Mouse (Mus musculus): ENCODE measurements around the gene Ino80. TPM values are rescaled to one million over a fixed set of nuclear protein-coding genes. Genes with fewer than 3 reads are reported as not detected.

The Ino80 gene
- polyA plus RNA-seq, 2 experiments: 6.3 to 16.4 TPM

DNA sequence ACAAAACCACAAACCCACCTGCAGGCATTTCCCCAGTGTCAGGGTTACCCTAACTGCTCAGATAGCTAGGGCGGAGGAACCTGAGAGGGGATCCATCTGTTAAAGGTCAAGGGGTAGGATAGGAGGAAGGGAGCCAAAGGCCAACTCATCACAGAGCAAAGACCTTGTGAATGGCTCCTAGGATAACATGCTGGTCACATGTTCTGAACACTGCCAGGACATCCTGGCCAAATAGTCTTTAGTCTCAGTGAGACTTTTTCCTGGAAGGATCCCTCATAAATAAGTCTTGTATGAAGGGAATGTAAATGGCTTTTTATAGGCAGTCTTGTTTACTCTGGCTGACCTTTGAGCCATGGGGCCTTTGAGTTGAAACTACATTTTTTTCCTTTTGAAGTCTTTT lies 78.8 kb downstream of the Ino80 start:
- H3K27ac ChIP-seq (replicated peaks; ENCODE audit: low read depth, low read length): no peak overlapping the region
- no peak overlapping the region for H3K4me2 ChIP-seq (replicated peaks; ENCODE audit: low read depth, low read length, severe bottlenecking)
- DNase-seq (ENCODE audit: low spot score): no peak
- H3K27me3 ChIP-seq (ENCODE audit: control insufficient read depth, insufficient read depth, low read length): no peaks in the 10 kb centered on the region
- H3K9ac ChIP-seq (ENCODE audit: low read depth, low read length, severe bottlenecking): no peak overlapping the region
- 82% methylated on average over 1 of the region's 1 CpGs for WGBS
- no peak for TF ChIP-seq POLR2A (IDR thresholded peaks at IDR 0.05; ENCODE audit: borderline replicate concordance, extremely low read depth, insufficient read depth, insufficient read length)
- peaks cover 54% of the 10 kb centered on the region for H3K36me3 ChIP-seq (ENCODE audit: control insufficient read depth, insufficient read depth, low read length)
- no peak for ATAC-seq (ENCODE audit: low FRiP score, low read depth)
- no peaks in the 10 kb centered on the region for H3K4me1 ChIP-seq (ENCODE audit: control insufficient read depth, insufficient read depth, low read length)
- no peak overlapping the region for H3K4me3 ChIP-seq (replicated peaks; ENCODE audit: low read length)
- H3K9me3 ChIP-seq (ENCODE audit: control insufficient read depth, low read length): no peaks in the 10 kb centered on the region

DNA sequence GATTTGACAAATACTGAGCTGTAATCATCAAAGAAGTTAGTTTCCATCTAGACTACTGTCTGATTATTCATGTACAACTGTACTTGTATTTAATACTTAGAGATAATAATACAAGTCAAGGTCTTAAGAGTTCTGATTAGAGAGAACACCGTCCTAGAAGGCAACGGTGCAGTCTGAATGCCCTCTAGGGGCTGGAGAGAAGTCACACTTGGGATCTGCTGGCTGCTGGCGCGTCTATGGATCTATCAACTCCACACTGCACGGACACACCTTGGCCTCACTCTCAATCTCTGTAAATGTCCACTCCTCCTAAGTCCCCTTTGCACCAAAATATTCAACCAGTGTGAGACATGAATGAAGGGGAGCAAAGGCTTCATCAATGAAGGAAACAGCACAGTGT lies 79.2 kb downstream of the Ino80 start:
- Histone ChIP-seq H3K9me3 (ENCODE audit: control insufficient read depth, low read length) (no peaks in the 10 kb centered on the region), H3K4me3 (replicated peaks; ENCODE audit: low read length) (no peak overlapping the region), H3K36me3 (ENCODE audit: control insufficient read depth, insufficient read depth, low read length) (peaks cover 58% of the 10 kb centered on the region), H3K27me3 (ENCODE audit: control insufficient read depth, insufficient read depth, low read length) (no peaks in the 10 kb centered on the region), H3K27ac (replicated peaks; ENCODE audit: low read depth, low read length) (no peak overlapping the region), H3K4me1 (ENCODE audit: control insufficient read depth, insufficient read depth, low read length) (no peaks in the 10 kb centered on the region), H3K9ac (ENCODE audit: low read depth, low read length, severe bottlenecking) (no peak overlapping the region), H3K4me2 (replicated peaks; ENCODE audit: low read depth, low read length, severe bottlenecking) (no peak overlapping the region)
- ATAC-seq (ENCODE audit: low FRiP score, low read depth) (no peak), DNase-seq (ENCODE audit: low spot score) (no peak)
- 90% methylated on average over 5 of the region's 5 CpGs for WGBS
- no peak for TF ChIP-seq POLR2A (IDR thresholded peaks at IDR 0.05; ENCODE audit: borderline replicate concordance, extremely low read depth, insufficient read depth, insufficient read length)

- H3K9ac ChIP-seq (ENCODE audit: low read depth, low read length, severe bottlenecking): no peak overlapping the region
- no peak for TF ChIP-seq POLR2A (IDR thresholded peaks at IDR 0.05; ENCODE audit: borderline replicate concordance, extremely low read depth, insufficient read depth, insufficient read length)
- no peak overlapping the region for H3K27ac ChIP-seq (replicated peaks; ENCODE audit: low read depth, low read length)
- ATAC-seq (ENCODE audit: low FRiP score, low read depth) (no peak), DNase-seq (ENCODE audit: low spot score) (no peak)
- H3K9me3 ChIP-seq (ENCODE audit: control insufficient read depth, low read length): no peaks in the 10 kb centered on the region
- WGBS: 90% methylated on average over 4 of the region's 4 CpGs
- H3K27me3 ChIP-seq (ENCODE audit: control insufficient read depth, insufficient read depth, low read length): no peaks in the 10 kb centered on the region
- H3K4me2 ChIP-seq (replicated peaks; ENCODE audit: low read depth, low read length, severe bottlenecking): no peak overlapping the region
- H3K4me3 ChIP-seq (replicated peaks; ENCODE audit: low read length): no peak overlapping the region
- no peaks in the 10 kb centered on the region for H3K4me1 ChIP-seq (ENCODE audit: control insufficient read depth, insufficient read depth, low read length)
- peaks cover 55% of the 10 kb centered on the region for H3K36me3 ChIP-seq (ENCODE audit: control insufficient read depth, insufficient read depth, low read length)
Measured at GRCm38 (mm10) chr2:119389992-119390391, 87.5 kb downstream of the Ino80 start.

DNA sequence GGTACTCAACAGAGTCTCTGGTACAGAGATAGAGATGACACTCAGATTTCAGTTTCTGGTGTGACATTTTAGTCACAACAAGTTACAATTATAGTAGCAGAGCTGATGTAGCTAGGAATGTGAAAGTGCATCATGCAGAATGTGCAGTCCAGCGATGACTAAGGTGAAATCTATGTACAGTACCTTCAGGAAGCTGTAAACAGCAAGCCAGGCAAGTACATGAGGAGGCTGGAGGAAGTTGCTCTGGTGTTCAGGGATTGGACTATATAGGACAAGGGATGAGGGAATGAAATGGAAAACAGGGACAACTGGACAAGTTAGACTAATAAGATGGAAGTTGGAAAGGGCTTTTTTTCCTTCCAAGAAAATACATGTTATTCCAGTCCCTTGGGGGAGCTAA lies 89.2 kb downstream of the Ino80 start:
- Histone ChIP-seq H3K9ac (ENCODE audit: low read depth, low read length, severe bottlenecking) (no peak overlapping the region), H3K27ac (replicated peaks; ENCODE audit: low read depth, low read length) (no peak overlapping the region), H3K36me3 (ENCODE audit: control insufficient read depth, insufficient read depth, low read length) (peaks cover 54% of the 10 kb centered on the region), H3K4me2 (replicated peaks; ENCODE audit: low read depth, low read length, severe bottlenecking) (no peak overlapping the region), H3K9me3 (ENCODE audit: control insufficient read depth, low read length) (no peaks in the 10 kb centered on the region), H3K4me3 (replicated peaks; ENCODE audit: low read length) (no peak overlapping the region), H3K4me1 (ENCODE audit: control insufficient read depth, insufficient read depth, low read length) (no peaks in the 10 kb centered on the region), H3K27me3 (ENCODE audit: control insufficient read depth, insufficient read depth, low read length) (no peaks in the 10 kb centered on the region)
- DNase-seq (ENCODE audit: low spot score): no peak
- TF ChIP-seq POLR2A (IDR thresholded peaks at IDR 0.05; ENCODE audit: borderline replicate concordance, extremely low read depth, insufficient read depth, insufficient read length): no peak
- ATAC-seq (ENCODE audit: low FRiP score, low read depth): no peak
- WGBS: 93% methylated on average over 1 of the region's 1 CpGs

- no peaks in the 10 kb centered on the region for H3K27me3 ChIP-seq (ENCODE audit: control insufficient read depth, insufficient read depth, low read length)
- H3K4me3 ChIP-seq (replicated peaks; ENCODE audit: low read length): no peak overlapping the region
- H3K36me3 ChIP-seq (ENCODE audit: control insufficient read depth, insufficient read depth, low read length): peaks cover 93% of the 10 kb centered on the region
- DNase-seq (ENCODE audit: low spot score): no peak
- TF ChIP-seq POLR2A (IDR thresholded peaks at IDR 0.05; ENCODE audit: borderline replicate concordance, extremely low read depth, insufficient read depth, insufficient read length): no peak
- WGBS: 89% methylated on average over 3 of the region's 3 CpGs
- no peak overlapping the region for H3K9ac ChIP-seq (ENCODE audit: low read depth, low read length, severe bottlenecking)
- H3K4me2 ChIP-seq (replicated peaks; ENCODE audit: low read depth, low read length, severe bottlenecking): no peak overlapping the region
- ATAC-seq (ENCODE audit: low FRiP score, low read depth): no peak
- no peaks in the 10 kb centered on the region for H3K4me1 ChIP-seq (ENCODE audit: control insufficient read depth, insufficient read depth, low read length)
- no peaks in the 10 kb centered on the region for H3K9me3 ChIP-seq (ENCODE audit: control insufficient read depth, low read length)
- no peak overlapping the region for H3K27ac ChIP-seq (replicated peaks; ENCODE audit: low read depth, low read length)
Measured at GRCm38 (mm10) chr2:119379455-119379854, 98.0 kb downstream of the Ino80 start.

DNA sequence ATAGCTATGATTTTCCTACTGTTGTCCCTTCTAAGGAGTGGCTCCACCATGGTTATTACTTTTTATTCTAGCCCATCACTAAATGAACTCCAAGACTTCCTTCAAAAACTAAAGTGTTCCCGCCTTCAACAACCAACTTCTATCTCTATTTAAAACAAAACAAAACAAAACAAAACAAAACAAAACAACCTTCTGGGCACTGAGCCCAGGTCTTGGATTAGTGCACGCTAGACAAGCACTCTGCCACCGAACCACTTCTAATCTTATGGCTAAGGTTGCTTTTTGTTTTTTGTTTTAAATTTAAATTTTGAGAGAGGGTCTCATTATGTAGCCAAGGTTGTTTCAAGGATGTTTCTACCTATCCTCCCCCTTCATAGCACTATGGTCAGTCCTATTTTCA lies 99.7 kb downstream of the Ino80 start:
- WGBS: 87% methylated on average over 3 of the region's 3 CpGs
- peaks cover 95% of the 10 kb centered on the region for H3K36me3 ChIP-seq (ENCODE audit: control insufficient read depth, insufficient read depth, low read length)
- no peak for DNase-seq (ENCODE audit: low spot score)

More for the DNA sequence above, 99.7 kb downstream of the Ino80 start:
- TF ChIP-seq POLR2A (IDR thresholded peaks at IDR 0.05; ENCODE audit: borderline replicate concordance, extremely low read depth, insufficient read depth, insufficient read length): no peak
- Histone ChIP-seq H3K4me3 (replicated peaks; ENCODE audit: low read length) (no peak overlapping the region), H3K4me2 (replicated peaks; ENCODE audit: low read depth, low read length, severe bottlenecking) (no peak overlapping the region), H3K27ac (replicated peaks; ENCODE audit: low read depth, low read length) (no peak overlapping the region), H3K9ac (ENCODE audit: low read depth, low read length, severe bottlenecking) (no peak overlapping the region), H3K27me3 (ENCODE audit: control insufficient read depth, insufficient read depth, low read length) (no peaks in the 10 kb centered on the region), H3K4me1 (ENCODE audit: control insufficient read depth, insufficient read depth, low read length) (no peaks in the 10 kb centered on the region), H3K9me3 (ENCODE audit: control insufficient read depth, low read length) (no peaks in the 10 kb centered on the region)
- no peak for ATAC-seq (ENCODE audit: low FRiP score, low read depth)

All from limb, embryonic 14.5 days (tissue).